Mouse (Mus musculus) lung, postnatal 0 days (tissue): ENCODE measurements around the gene Leprot. TPM values are rescaled to one million over a fixed set of nuclear protein-coding genes. Genes with fewer than 3 reads are reported as not detected.

Source experiments
- ATAC-seq: fragments of 200-750 bp; cut with Nextera tagmentation; 2 replicates; pipeline ENCODE4 v1.8.0; 2017; ENCODE audit warnings: moderate library complexity
- DNase-seq: peaks from one replicate; pipeline ENCODE4 v3.0.0-alpha.2; 2016; ENCODE audit warnings: low spot score
- H3K27ac ChIP-seq: fragments of 300-500 bp; sonication (generic); 2 replicates; pipeline ENCODE4 v1.5.1; 2014; ENCODE audit warnings: antibody characterized with exemption, mild to moderate bottlenecking, low read length, mixed read lengths
- H3K27me3 ChIP-seq: fragments of 300-500 bp; sonication (generic); replicated peaks from 2 replicates; pipeline ENCODE4 v1.6.1; 2014; ENCODE audit warnings: low read length, mixed read lengths; ENCODE audit not compliant: insufficient read depth
- H3K36me3 ChIP-seq: fragments of 300-500 bp; sonication (generic); 2 replicates; pipeline ENCODE4 v1.6.1; 2014; ENCODE audit warnings: low read length, mixed read lengths; ENCODE audit not compliant: insufficient read depth
- H3K4me1 ChIP-seq: fragments of 300-500 bp; sonication (generic); 2 replicates; pipeline ENCODE4 v1.6.1; 2014; ENCODE audit warnings: antibody characterized with exemption, low read depth, low read length, mixed read lengths; ENCODE audit not compliant: insufficient read depth
- H3K4me2 ChIP-seq: fragments of 300-500 bp; sonication (generic); replicated peaks from 2 replicates; pipeline ENCODE4 v1.6.1; 2014; ENCODE audit warnings: low read depth, mild to moderate bottlenecking, low read length, moderate library complexity, mixed read lengths
- H3K4me3 ChIP-seq: fragments of 300-500 bp; sonication (generic); 2 replicates; pipeline ENCODE4 v1.5.1; 2014; ENCODE audit warnings: low read depth, low read length
- H3K9ac ChIP-seq: fragments of 300-500 bp; sonication (generic); replicated peaks from 2 replicates; pipeline ENCODE4 v1.6.1; 2014; ENCODE audit warnings: low read depth, mild to moderate bottlenecking
- H3K9me3 ChIP-seq: fragments of 300-500 bp; sonication (generic); 2 replicates; pipeline ENCODE4 v1.6.1; 2016; ENCODE audit warnings: low read length, mixed read lengths
- CTCF ChIP-seq: IDR thresholded peaks from 2 replicates; pipeline ENCODE4 v1.5.1; 2016; ENCODE audit warnings: antibody characterized with exemption, mild to moderate bottlenecking
- EP300 ChIP-seq: IDR thresholded peaks from 2 replicates; pipeline ENCODE4 v1.6.1; 2016; ENCODE audit warnings: antibody characterized with exemption, mild to moderate bottlenecking, control low read depth
- WGBS: fragments of 180-500 bp; shearing (Covaris S2); extraction: QIAGEN DNeasy Blood & Tissue Kit; methylation state at CpG from one replicate; pipeline ENCODE4 v1.1.7; 2014; 5-methylcytosine and 5-hydroxymethylcytosine counted together
- polyA plus RNA-seq: library from polyadenylated mRNA; unstranded; fragments of >200 nt; fragmentation: Nextera tagmentation; extraction: Ambion mirVana; gene quantifications from 2 replicates; pipeline ENCODE4 v1.2.1, GENCODE M21; 2015

The Leprot gene
- polyA plus RNA-seq, 1 experiment from 2014 or later, result 144 TPM

DNA sequence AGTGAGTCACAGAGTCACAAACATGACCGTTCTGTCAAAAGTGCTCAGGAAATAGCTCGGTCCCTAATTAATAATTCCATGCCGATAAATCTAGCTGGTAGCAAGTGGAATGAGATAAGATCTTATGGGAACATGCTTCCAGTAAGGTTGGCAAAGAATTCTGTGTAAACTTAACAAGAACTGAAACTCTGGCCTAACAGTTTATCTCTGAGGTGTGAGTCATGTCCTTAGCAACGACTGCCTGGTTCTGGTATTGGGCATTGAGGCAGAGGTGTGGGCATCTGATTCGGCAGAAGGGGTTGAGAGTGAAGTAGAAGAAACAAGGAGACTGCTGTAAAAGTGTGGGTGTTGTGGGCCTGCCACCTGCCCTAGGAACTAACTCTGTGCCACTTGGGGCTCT, 22.3 kb downstream of the Leprot start:
- Histone ChIP-seq H3K4me1 (no peaks in the 10 kb centered on the region), H3K4me3 (no peak overlapping the region), H3K27ac (no peak overlapping the region), H3K9ac (no peak overlapping the region), H3K36me3 (0 out of 2 replicates have a peak, but pooled peaks cover 3% of the 10 kb centered on the region), H3K4me2 (no peak overlapping the region), H3K27me3 (no peaks in the 10 kb centered on the region), H3K9me3 (no peaks in the 10 kb centered on the region)
- ATAC-seq (no peak), DNase-seq (no peak)
- 47% methylated on average over 5 of the region's 5 CpGs for WGBS
- TF ChIP-seq CTCF (no peak), EP300 (no peak)

DNA sequence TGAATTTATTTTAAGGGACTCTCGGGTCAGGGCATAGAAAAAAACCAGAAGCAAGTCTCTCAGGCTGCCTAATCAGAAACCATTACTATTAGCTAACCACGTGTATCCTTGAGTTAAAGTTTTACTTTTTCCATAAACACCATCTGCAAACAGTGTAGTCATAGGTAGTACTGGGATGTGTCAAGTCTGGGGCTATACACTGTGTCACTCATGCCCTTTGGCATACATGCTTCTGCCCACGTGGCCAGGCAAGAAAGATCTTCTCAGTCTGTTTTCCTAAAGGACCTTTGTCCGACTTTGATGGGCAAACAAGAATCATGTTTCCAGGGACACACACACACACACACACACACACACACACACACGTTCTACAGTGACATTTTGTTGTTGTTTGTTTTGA, 27.3 kb downstream of the Leprot start:
- Histone ChIP-seq H3K27me3 (no peaks in the 10 kb centered on the region), H3K27ac (no peak overlapping the region), H3K4me1 (0 out of 2 replicates have a peak, but pooled peaks cover 3% of the 10 kb centered on the region), H3K9ac (no peak overlapping the region), H3K36me3 (no peaks in the 10 kb centered on the region), H3K9me3 (no peaks in the 10 kb centered on the region), H3K4me2 (no peak overlapping the region), H3K4me3 (no peak overlapping the region)
- 67% methylated on average over 5 of the region's 5 CpGs for WGBS
- no peak for ATAC-seq
- no peak for DNase-seq
- TF ChIP-seq EP300 (no peak), CTCF (no peak)

DNA sequence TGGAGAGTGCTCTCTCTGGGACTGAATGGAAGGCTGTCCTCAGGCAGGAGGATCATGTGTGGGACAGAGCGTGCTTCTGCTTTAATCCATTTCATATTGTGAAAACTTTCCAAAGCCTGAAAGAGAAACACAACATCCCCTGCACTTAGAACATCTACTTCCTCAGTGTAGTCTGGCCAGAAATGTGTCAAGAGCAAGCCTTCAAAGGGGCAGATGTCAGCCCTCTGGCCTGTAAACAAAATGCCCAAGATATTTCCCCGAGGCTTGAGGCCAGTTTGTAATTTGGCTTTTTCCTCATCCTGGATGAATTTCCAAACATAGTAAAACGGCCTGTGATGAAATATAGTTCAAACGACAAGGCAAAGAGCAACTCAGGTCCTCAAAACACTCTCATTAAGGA, 28.2 kb downstream of the Leprot start:
- DNase-seq (peak; percentile 89), ATAC-seq (peak; percentile 92)
- WGBS, result 27% methylated on average over 4 of the region's 4 CpGs
- Histone ChIP-seq H3K9me3 (no peaks in the 10 kb centered on the region), H3K9ac (no peak overlapping the region), H3K27ac (no peak overlapping the region; the same call in 1 of the 2 replicates), H3K27me3 (no peaks in the 10 kb centered on the region), H3K36me3 (no peaks in the 10 kb centered on the region), H3K4me3 (no peak overlapping the region), H3K4me1 (0 out of 2 replicates have a peak, but pooled peaks cover 3% of the 10 kb centered on the region), H3K4me2 (no peak overlapping the region)
- TF ChIP-seq EP300, result peak; percentile 84
- no peak for TF ChIP-seq CTCF

DNA sequence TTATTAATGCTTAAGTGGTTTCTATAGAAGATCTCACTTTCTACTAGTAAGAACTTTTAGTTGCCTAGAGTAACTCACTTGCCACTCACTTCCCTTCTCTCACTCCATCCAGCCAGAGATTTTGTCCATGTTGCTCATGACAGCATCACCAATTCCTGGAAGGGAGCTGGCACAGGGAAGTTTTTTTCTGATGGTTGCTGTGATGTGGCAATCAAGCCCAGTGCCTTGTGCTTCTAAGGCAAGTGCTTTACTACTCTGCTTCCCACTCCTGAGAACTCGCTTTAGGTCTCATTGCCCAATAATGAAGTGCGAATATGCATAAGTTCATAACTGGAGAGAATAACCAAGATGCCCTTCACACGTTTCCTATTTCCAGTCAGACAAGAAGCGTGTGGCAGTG, 35.1 kb downstream of the Leprot start:
- ATAC-seq, result no peak
- Histone ChIP-seq H3K4me1 (no peaks in the 10 kb centered on the region), H3K9me3 (no peaks in the 10 kb centered on the region), H3K4me3 (no peak overlapping the region), H3K27me3 (no peaks in the 10 kb centered on the region), H3K4me2 (no peak overlapping the region), H3K36me3 (no peaks in the 10 kb centered on the region), H3K27ac (no peak overlapping the region), H3K9ac (no peak overlapping the region)
- peak; percentile 32 for DNase-seq
- 82% methylated on average over 4 of the region's 4 CpGs for WGBS
- no peak for TF ChIP-seq EP300
- TF ChIP-seq CTCF, result no peak

DNA sequence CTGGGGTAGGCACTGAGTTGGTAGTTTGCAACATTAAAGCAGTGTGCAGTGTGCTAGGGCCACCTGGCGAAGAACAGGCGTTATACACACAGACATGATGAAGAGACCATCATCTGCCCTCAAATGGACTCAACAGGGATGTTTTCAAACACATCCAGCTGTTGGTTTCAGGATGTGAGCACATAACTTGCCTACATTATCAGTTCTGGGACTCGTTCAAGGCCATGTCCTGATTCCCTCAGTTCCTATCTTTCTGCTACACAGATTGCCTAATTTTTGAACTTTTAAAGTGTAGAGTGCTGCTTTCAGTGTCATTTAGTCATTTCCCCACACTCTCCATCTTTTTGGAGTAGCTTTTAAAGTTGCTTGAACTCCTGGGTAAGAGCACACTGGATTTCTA, 35.6 kb downstream of the Leprot start:
- no peak overlapping the region for H3K27ac ChIP-seq
- no peaks in the 10 kb centered on the region for H3K36me3 ChIP-seq
- no peaks in the 10 kb centered on the region for H3K9me3 ChIP-seq
- no peak overlapping the region for H3K9ac ChIP-seq
- TF ChIP-seq CTCF (no peak), EP300 (no peak)
- DNase-seq (no peak), ATAC-seq (0 out of 2 replicates have a peak, but pooled peaks have one; percentile 19)
- 60% methylated on average over 3 of the region's 3 CpGs for WGBS
- no peaks in the 10 kb centered on the region for H3K27me3 ChIP-seq
- no peak overlapping the region for H3K4me3 ChIP-seq
- no peak overlapping the region for H3K4me2 ChIP-seq
- no peaks in the 10 kb centered on the region for H3K4me1 ChIP-seq

DNA sequence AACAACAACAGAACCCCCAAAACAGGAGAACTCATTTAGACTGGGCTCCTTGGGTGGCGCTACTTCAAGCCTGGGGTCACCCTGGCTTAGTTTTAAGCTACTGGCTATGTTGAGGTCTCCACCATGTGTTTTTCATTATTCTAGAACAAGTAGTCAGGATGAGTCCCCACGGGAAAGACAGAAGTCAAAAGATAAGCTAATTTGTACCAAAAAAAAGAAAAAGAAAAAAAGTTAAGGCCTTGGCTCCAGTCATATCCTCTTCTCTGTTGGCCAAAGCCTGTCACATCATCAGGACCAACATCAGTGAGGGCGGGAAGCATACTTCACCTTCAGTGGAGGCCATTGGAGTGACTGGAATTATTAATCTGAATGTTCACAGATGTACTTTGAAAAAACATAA, 37.3 kb downstream of the Leprot start:
- no peak overlapping the region for H3K4me3 ChIP-seq
- no peak overlapping the region for H3K9ac ChIP-seq
- DNase-seq (no peak), ATAC-seq (no peak)
- TF ChIP-seq CTCF, result no peak
- TF ChIP-seq EP300, result no peak
- H3K36me3 ChIP-seq, result no peaks in the 10 kb centered on the region
- no peak overlapping the region for H3K4me2 ChIP-seq
- no peaks in the 10 kb centered on the region for H3K27me3 ChIP-seq
- no peaks in the 10 kb centered on the region for H3K4me1 ChIP-seq
- no peak overlapping the region for H3K27ac ChIP-seq
- no peaks in the 10 kb centered on the region for H3K9me3 ChIP-seq
- WGBS, result 82% methylated on average over 3 of the region's 3 CpGs
